Mouse (Mus musculus) erythroblast, adult 5-6 weeks (primary cell): ENCODE results near the gene Gm20388. TPM values are rescaled to one million over a fixed set of nuclear protein-coding genes. Genes with fewer than 3 reads are reported as not detected.
"Not testable (repeated sequence)": the region's sequence is repeated elsewhere in the genome, so short reads cannot be mapped to it uniquely, and the experiment has no call there.

Experiments used
- ATAC-seq: replicated peaks from 2 replicates; pipeline ENCODE4 v1.8.0; 2016; ENCODE audit warnings: moderate number of reproducible peaks, mild to moderate bottlenecking, moderate TSS enrichment, inconsistent platforms; ENCODE audit not compliant: poor library complexity, low FRiP score, severe bottlenecking
- total RNA-seq, 2 experiments: library from RNA; stranded (forward) in 1 of 2; stranded (reverse) in 1 of 2; fragments of 150-400 nt in 1 of 2; fragments of 200-764, 138-1000 nt in 1 of 2; gene quantifications; 2 replicates each; pipeline versions ENCODE4 v1.2.3 to v1.2.4; 2015 to 2017; ENCODE audit warnings: low replicate concordance in 2 of 2

Gene Gm20388
- total RNA-seq, 2 experiments from 2014 or later = 2.9 to 7.8 TPM

DNA sequence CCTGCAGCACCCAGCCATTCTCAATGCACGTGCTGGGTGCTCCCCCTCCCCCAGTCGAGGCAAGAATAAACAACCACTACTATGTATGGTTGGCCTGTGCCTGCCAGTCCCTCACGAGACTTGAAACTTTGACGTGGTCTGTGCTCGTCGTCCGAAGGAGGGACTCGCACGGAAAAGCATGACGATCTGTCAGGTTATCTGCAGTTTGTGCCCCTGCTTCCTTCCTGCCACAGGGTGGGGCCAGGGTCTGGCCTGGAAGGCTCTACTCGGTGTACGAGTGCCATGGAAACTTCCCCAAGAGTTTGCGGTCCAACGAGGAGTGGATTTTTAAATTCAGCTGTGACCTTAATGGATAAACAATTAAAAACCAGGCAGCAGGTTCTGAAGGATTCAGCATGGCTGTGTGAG lies 3896.4 kb downstream of the Gm20388 start:
- 0 out of 2 replicates have a peak, but pooled peaks have one; percentile 38 for ATAC-seq

DNA sequence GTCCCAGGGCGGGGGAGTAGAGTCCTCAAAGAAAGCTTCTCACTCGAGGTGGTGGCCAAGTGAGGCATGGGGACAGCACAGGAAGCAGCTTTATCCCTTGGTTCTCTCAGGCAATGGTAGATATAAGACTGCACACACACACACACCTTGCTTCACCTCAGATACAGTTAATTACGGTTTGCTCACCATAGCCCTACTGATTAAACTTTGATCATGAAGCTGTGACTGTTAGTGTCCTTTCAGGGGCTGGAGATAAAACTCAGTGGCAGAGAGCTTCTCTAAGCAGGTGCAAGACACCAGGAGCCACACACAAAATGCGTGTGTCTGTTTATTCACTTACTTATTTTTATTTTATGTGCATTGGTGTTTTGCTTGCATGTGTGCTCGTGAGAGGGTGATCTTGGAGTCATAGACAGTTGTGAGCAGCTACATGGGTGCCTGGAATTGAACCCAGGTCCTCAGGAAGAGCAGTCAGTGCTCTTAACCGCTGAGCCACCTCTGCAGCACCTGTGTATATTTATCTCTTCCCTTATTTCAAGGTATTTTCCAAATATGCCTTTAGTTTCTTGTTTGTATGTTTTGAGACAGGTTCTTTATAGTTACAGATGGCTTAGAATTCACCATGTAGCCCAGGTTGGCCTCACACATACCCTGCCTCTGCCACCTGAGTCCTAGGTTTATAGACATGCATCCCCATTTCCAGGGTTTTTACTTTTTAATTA lies 3897.4 kb downstream of the Gm20388 start:
- no peak for ATAC-seq

DNA sequence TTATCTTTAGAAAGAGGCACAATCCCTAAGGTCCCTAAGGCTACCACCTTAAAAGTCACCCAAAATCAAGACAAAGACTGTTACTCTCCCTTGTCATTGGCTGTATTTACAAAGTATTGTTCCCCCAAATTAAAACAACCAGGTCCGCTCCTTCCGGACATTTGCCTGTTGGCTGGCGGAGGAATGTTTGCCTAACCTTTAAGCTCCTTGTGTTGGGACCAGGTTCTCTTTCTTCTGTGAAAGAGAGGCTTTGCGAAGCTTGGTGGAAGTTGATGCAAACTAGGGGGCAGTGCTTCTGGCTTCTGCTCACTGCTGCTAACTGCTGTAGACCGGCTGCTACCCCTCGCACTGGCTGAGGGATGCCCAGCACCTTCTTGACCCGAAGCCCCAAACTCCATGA lies 3898.0 kb downstream of the Gm20388 start:
- ATAC-seq = no peak

DNA sequence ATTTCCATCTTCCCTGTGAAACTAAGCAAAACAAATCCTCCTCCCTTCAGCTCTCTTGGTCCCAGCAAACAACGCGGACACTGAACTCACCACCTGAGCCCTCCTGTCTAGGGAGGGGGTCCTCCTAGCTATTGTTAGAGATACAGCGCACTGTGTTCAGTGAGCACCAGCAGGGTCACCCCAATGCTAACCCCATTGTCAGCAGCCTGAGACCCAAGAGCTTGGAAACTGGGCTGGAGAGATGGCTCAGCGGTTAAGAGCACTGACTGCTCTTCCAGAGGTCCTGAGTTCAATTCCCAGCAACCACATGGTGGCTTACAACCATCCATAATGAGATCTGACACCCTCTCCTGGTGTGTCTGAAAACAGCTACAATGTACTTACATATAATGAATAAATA lies 3898.7 kb downstream of the Gm20388 start:
- ATAC-seq = not testable (repeated sequence)

DNA sequence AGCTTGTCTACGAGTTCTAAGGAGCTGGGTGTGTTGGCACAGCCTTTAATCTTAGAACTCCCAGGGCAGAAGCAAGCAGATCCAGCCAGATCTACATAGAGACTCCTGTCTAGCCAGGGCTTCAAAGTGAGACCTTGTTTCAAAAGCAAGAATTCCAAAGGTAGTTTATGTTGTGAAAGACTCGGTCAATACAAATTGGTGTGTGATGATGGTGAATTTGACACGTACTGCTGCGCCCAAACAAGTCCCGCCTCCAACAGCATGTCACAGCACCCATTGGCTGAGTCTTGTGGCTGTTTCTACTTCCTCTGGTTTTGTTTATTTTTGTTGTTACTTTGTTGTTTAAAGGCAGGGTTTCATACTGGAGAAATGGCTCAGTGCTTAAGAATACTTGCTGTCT lies 3901.6 kb downstream of the Gm20388 start:
- no peak for ATAC-seq

DNA sequence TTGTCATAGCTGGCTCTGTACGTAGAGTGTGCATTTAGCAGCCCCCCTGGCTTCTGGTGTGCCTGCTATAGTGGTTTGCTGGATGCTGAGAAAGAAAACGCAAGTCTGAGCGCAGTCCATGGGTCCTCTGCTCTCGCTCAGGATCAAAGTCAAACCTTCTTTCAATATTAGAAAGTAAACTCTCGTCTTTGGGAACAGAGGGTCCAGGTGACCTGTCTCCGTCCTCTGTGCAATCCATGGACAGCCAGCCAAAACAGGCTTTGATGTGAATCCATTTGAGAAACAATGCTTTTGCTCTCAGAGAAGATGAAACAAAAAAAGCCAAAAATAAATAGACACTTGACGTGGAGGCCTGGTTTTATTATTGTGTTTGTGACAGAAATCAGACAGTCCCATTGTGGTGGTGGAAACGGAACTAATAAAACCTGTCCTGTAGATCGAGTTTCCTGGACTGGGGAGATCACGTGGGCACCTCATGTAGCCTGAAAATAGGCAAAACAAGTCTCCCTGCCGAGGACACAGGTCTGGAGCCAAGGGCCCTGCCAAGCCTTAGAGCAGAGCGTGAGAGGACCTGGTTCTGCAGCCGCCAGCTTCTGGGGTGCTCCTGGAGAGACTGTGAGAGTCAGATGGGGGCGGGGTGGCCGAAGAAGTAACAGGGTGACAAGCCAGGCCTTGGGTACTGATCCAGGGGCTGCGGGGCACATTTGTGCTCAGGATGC lies 3902.7 kb downstream of the Gm20388 start:
- no peak for ATAC-seq

DNA sequence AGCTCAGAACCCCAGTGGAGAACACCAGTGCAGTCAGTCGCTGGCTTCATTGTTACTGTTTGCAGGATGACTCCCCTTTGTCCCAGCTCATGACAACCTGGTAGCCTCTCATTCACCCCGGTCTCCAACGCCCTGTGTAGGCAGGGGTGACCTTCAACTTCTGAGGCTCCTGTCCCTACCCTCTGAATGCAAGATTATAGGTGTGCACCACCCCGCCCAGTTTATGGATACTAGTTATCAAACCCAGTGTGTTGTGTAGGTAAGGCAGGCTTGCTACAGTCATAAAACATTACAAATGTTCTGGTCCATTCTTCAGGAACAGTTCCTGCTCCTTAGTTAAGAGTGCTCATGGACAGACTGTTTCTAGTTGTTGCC lies 3903.2 kb downstream of the Gm20388 start:
- no peak for ATAC-seq

DNA sequence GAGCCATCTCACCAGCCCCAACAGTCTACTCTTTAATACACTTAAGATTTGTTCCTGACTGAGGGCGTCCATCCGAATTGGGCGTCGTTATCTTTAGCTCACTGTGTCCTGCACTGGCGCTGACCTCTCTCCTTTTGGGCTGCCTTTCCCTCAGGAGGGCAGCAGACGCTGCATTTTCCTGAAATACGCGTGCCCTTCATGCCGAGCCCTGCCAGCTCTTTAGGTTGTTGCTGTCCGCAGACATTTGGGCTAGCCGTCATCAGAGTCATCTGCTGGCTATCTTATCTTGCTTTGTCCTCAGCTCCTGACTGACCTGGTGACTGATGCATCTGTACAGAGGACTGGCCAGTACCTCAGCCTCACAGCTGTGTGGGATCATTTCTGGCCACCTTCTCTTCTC lies 3904.7 kb downstream of the Gm20388 start:
- ATAC-seq = no peak

DNA sequence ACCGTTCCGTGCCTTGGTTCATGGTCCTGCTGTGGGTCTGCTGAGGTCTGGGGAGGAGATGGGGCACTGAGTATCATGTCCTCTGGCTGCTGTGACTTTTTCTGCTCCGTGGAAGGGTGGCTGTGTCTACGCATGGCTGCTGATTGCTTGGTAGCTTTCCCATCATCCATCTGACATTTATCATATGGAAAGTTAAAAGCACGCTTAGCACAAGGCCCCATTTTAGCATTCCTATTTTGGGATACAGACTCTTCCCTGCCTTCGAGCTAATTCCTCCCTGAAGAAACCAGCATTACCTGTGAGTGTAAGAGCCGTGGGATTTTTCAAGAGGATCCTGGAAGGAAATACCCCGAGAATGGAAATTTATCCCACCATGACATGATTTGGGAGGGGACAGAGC lies 3906.3 kb downstream of the Gm20388 start:
- ATAC-seq = no peak

DNA sequence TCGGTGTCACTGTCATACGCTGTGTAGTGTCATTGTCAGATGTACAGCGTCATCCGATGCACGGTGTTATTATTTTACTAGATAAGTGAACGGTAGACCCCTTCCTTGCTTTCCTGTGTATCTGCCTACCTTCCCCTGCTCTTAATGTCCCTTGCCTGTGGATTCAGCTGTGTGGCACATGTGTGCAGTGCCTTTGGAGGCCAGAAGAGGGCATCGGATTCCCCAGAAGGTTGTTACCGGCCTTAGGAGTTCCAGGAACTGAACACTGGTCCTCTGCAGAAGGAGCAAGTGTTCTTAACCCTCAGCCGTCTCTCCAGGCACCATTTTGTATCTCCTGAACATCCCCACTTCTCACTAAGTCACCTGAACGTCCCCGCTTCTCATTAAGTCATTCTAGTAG lies 3907.1 kb downstream of the Gm20388 start:
- no peak for ATAC-seq

DNA sequence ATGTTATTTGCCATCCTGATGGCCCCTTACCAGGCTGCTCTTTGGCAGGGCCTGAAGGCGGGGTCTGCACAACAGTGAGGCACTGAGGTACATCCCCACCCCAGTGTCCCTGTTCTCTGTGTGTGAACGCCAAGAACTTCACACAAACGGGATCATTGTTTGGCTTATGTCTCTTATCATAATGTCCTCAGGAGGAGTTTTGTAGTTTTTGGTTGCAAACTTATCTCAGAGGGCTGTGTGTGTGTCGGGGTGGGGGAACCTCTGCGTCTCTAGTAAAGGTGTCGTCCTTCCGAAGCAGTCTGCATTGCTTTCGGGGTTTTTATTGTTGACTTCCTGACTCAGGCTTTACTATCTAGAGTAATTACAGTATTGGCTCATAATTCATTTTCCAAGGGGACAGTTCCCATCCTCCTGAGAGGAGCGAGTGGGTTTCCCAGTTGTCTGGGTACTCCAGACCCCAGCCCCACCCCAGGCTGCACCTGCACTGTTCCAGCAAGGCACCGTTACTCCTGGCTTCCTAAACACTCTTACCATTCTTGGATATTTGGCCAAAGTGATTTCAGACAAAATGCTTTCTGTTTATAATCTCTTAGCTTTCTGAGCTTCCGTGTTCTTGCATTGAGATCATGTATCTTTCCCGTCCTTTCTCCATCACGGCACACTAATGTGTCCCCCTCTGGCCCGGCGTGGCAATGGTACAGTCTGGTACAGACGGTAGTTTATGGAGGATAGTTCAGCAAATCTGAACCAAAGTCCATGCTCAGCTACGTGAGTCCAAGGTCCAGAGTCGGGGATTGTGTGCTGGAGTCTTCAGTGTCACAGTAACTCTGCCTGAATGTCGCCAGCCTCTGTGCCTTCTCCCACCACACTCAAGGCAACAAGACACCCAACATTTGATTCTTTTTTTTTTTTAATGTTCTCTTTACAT lies 3909.3 kb downstream of the Gm20388 start:
- no peak for ATAC-seq

DNA sequence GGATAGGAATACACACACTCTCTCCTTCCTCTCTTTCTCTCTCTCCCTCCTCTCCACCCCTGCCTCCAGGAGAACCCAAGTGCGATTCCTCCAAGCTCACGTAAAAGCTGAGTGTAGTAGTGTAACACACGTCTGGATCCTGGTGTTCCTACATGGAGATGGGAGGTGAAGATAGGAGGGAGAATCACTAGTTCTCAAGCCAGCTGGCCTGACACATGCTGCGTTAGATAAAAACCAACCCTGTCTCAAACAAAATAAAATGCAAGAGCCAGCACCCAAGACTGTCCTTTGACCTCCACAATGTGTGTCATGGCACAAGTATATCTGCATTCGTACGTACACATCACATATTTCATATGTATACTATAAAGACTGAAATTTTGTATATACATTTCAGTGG lies 3910.1 kb downstream of the Gm20388 start:
- 0 out of 2 replicates have a peak, but pooled peaks have one; percentile 33 for ATAC-seq

DNA sequence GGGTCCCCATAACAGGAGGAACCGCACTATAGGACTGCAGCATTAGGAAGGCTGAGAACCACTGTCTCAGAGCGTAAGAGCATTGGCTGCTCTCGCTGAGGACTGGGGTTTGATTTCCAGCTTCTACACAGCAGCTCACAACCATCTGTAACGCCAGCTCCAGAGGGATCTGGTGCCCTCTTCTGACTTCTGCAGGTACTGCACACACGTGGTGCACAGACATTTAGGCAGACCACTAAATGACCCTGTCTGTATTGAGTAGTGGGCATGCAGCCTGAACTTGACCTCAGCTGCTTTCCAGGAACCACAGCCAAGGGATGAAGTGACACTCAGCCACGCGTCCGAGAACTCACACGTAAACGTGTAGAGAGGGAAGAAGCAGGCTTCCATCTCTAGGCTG lies 3912.5 kb downstream of the Gm20388 start:
- 0 out of 2 replicates have a peak, but pooled peaks have one; percentile 54 for ATAC-seq

DNA sequence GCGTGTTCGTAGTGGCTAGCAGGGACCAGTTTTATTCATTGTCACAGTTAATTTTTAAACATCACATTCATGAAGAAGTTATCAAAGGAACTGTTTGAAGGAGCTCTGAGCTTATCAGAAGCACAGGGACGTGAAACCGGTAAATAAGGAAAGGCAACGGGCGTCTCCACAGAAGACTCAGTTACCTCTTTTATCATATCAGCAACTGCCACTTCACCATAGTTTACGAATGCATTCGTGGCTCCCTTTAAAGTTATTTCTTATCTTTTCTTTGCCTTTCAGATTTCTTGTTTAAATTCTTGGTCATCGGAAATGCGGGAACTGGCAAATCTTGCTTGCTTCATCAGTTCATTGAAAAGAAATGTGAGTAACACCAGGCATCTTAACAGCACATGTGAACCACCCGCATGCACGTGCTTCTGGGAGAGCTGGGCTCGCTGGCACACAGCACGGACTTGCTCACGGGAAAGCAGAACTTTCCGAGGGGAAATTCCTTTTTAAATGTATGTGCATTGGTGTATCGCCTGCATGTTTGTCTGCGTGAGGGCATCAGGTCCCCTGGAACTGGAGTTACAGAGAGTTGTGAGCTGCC lies 3913.0 kb downstream of the Gm20388 start:
- ATAC-seq = no peak

DNA sequence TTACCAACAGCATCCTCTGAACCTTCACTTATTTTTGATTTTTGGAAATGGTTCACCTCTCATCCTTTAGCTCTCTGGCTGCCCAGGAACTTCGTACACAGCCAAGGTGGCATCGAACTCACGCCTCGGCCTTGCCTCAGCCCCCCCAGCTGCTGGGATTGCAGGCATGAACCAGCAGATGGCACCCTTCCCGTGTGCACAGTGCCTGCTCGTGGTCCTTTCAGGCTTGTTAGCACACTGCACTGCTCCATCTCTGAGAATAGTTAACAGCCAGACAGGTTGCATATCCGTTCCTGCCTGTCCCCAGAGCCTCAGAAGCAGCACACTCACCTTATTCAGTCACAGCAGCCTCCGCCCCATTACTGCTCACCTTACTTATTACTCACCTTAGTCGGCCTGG lies 3915.4 kb downstream of the Gm20388 start:
- no peak for ATAC-seq

DNA sequence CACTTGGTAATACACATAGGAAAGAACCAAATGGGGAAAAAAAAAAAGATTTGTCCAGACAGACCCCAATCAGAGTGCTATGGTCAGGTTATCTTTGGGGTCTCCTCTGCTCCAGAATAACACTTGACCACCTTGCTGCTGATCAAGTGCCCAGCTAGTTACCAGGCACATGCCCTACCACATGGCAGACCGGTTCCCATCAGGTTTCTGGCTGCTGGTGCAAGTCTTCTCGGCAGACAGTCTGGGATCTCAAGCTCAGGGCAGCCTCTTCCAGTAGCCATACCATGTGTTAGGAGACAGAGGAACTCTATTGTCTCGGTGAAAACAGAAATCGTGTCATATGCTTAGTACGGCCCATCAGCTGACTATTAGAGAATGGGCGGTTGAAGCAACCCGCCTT lies 3916.1 kb downstream of the Gm20388 start:
- no peak for ATAC-seq

DNA sequence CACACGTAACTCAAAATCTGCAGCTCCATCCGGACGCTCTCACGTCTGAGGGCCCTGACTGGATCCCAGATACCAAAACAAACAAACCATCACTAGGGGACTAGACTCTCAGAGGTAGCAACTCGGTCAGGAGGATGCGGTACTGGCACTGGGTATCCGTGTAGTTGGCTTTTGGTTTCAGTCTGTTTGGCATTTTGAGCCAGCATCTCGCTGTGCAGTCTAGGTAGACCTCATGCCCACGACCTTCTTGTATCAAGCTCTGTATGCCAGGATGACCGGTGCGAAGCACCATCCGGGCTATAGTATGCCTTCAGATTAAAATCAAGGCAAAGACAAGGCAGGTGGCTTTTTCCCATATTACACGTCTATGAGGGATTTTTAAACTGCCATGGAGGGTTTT lies 3916.9 kb downstream of the Gm20388 start:
- no peak for ATAC-seq

DNA sequence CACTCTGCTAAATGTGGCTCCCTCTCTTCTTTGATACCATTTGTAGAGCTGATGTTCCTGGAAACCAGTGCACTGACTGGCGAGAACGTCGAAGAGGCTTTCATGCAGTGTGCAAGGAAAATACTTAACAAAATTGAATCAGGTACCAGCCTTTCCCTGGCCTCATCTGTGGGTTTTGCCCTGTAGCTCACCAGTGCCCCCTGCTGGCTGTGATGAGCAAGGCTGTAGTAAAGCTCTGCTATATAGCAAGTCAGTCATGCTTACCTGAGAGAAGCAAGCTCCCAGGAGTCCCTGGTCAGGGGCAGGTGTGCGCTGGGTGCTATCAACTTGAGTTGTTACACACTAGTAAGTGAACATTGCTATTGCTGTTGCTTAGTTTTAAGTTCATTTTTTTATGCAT lies 3922.1 kb downstream of the Gm20388 start:
- ATAC-seq = 0 out of 2 replicates have a peak, but pooled peaks have one; percentile 50

DNA sequence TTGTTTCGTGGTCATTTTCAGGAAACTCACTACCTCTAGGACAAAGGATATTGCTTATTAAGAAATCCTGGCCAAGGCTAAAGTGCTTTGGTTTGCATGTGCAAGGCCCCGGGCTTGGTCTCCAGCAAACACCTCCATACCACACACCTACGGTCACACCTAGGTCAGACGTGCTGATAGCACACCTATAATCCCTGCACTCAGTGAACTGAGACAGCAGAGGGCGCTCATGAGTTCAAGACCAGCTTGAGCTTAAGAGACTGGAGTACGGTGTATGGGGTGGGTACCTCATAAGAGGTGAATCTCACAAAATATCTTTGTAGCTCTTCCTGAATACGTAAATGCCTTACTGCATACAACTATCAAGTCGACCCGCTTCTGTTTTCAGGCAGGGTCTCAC lies 3924.8 kb downstream of the Gm20388 start:
- ATAC-seq = peak; percentile 81

DNA sequence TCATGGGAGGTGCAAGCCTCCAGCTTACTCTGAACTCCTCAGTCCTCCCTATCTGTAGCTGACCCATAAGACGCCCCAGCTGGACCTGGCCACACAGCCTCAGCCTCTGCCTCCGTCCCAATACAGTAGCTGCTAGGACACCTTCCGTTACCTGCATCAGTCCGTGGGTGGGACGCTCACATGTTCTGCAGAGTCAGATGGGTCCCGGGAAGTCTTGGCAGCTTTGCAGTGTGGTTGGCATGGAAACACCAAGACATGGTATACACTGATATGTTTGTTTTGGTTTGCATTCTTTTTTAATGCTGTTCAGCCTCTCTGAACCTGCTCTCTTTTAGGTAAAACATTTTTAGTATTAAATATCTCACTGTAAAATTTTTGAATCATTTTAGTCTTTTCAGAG lies 3925.7 kb downstream of the Gm20388 start:
- no peak for ATAC-seq
